Mouse (Mus musculus) right cerebral cortex, adult 18-20 months (tissue): Measurements from ENCODE around the gene Nr1h4.

Experiments
- DNase-seq: peaks from one replicate; pipeline ENCODE4 v3.0.0; 2022; ENCODE audit warnings: mixed read lengths

Gene Nr1h4

DNA sequence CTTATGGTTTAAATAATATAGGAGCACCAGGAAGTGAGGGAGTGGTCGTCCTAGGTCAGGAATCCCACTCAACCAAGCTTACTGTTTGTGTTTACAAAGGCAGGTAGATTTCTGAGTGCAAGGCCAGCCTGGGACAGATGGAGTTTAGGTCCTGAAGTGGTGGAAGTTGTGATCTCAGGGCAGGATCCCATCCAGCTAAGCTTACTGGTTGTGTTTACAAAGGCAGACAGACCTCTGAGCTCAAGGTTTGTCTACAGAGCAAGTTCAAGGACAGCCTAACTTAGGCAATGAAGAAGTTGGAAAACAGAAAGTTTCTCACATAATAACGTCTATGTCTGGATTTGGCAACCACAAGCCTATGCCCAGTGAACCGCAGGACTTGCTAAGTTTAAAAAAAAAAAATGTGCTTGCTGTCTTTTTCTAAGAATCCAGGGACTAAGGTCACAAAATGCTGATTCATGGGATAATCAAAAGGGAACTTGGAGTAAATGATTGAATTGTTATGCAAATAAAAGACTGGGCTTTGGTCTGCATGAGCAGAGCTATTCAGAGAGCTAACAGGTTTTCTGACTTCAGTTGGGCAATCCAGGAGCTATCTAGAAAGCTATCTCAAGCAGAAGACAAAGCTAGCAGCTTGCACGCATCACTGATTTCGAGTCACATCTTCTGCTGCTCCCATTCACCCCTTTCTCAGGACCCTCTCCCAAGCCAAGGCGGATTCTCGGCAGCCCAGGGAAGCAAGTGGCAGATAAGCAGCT, 62.6 kb downstream of the Nr1h4 start:
- no peak for DNase-seq

GRCm38 (mm10) chr10:89464760-89465405, 68.5 kb downstream of the Nr1h4 start:
- DNase-seq: no peak

GRCm38 (mm10) chr10:89462890-89463289, 70.5 kb downstream of the Nr1h4 start:
- DNase-seq: no peak

GRCm38 (mm10) chr10:89461856-89462507, 71.4 kb downstream of the Nr1h4 start:
- peak; percentile 80 for DNase-seq

DNA sequence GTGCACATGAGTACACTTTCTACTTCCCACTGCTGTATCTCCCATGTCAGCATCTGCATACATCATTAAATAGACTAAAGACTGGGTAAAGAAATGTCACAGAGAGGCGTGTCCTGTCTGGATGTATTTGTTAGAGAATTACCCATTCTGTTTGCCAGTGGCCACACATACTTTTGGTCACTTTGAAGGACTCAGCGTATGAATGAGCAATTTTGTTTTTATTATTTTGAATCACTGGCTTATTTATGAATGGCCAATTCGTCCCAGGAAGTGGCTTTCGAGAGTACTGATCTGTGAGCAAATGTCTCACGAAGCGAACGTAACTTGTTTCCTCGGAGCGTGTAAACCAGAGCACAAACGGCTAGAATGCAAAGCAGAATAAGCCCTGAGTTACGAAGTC, 72.4 kb downstream of the Nr1h4 start:
- DNase-seq: no peak

DNA sequence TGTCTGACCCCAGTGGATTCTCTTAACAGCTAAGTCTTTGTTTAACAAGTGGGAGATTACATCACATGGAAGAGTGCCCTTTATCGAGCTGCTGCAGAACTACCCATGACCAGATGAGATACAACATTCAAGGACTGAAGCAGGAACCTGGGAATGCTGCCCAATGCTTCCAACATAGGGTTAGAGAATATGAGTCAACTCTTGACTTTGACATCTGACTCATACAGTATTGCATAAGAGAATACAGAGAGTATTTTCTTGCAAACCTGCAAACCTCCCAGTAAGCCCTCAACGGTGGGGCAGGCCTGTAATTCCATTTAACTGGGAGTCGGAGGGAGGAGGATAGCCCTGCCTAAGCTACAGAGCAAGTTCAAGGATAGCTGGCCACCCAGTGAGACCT, 74.6 kb downstream of the Nr1h4 start:
- DNase-seq: no peak

DNA sequence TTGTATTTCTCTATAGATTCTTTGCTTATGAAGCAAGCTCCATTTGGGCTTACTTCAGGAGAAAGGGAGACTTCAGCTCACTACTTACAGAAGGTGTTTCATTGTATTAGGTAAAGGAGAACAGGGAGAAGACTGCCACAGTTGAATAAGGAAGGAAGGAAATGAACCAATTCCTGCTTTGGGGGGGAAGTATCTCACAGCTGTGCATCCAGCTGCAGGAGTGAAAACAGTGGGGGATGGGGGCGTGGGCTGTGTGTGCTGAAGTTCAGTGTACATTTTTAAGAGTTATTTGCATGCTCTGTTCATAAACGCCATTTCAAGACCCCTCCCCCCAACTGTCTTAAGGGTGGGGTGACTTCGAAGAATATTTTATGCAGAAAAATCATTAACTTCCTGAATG, 79.6 kb downstream of the Nr1h4 start:
- DNase-seq: no peak

DNA sequence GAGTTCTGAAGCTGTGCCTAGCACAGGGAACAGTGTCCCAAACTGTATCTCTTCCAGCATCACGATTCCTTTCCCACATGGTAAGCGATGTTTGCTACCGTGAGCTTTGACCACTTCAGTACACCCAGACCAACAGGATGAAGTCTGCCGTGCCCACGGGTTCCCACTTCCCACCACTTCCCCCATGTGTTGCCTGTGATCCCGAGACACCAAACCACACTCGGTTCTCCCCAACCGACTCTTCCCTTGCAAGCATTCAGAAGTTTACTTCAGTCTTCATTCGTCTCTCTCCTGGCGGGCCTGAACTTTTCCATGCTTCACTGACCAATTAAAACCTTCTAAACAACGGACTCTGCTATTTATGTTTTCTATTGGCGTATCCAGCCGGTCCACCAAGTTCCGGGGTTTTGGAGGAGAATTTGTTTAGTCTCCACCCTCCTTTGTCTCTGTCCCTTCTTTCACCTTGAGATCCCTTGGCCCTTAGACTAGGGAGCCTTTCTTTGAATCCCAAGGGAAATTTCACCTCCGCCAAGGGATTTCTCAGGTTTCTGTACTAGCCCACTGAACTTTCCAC, 80.2 kb downstream of the Nr1h4 start:
- no peak for DNase-seq

- DNase-seq: no peak
These were observed 83.0 kb downstream of the Nr1h4 start for GRCm38 (mm10) chr10:89450411-89450810.

GRCm38 (mm10) chr10:89444381-89444780, 89.0 kb downstream of the Nr1h4 start:
- DNase-seq: no peak

- DNase-seq: peak; percentile 83
These were observed 89.7 kb downstream of the Nr1h4 start, which contains the start of gene Gas2l3 for GRCm38 (mm10) chr10:89443623-89444151. Gene Gas2l3 (minus strand): TSS chr10:89443967.

DNA sequence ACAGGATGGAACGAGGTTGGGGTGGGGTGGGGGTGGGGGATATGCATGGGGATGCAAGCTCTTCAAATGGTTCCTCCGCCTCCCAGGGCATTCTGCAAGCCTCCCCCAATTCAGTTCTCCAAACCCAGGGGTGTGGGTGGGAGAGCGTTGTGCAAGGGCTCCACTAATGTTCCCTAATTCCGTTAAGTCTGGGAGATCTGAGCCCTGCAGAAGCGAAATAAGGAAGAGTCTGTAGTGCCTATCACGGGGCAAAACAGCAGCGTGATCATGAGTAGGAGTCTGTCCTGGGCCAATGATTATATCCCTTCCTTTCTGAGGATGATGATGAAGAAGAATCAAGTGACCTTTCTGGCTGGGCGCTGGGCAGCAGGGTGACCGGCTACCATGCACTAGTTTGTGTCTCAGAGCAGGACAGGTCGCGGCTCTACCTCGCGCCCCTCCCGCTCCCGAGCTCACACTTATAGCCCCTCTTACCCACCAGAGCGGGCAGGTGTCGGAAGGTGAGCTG, 90.2 kb downstream of the Nr1h4 start:
- DNase-seq: peak; percentile 7

GRCm38 (mm10) chr10:89442640-89443039, 90.7 kb downstream of the Nr1h4 start:
- DNase-seq: no peak

- no peak for DNase-seq
These were observed 91.4 kb downstream of the Nr1h4 start for GRCm38 (mm10) chr10:89441961-89442360.

GRCm38 (mm10) chr10:89439380-89439779, 94.0 kb downstream of the Nr1h4 start:
- no peak for DNase-seq

DNA sequence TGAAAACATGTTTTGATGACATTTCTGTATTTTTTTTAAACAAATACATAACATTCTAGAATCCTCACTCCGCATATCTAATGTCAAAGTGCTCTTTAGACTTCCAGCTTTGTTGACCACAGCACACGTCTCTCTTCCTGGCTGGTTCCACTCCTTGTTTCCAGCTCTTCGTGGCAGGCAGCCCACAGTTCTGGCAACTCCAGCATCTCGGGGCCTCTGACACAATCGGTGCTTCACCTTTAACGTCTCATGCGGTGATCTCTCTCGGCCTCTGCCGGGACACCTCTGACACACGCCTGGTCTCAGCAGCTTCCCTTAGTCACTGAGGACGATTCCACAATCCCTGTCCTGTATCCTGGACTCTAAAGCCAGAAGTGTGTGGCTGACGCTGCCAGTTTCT, 95.4 kb downstream of the Nr1h4 start:
- no peak for DNase-seq

- no peak for DNase-seq
These were observed 95.9 kb downstream of the Nr1h4 start for GRCm38 (mm10) chr10:89437472-89437871.

- peak; percentile 13 for DNase-seq
These were observed 97.5 kb downstream of the Nr1h4 start for GRCm38 (mm10) chr10:89435920-89436319.

GRCm38 (mm10) chr10:89435413-89435812, 98.0 kb downstream of the Nr1h4 start:
- DNase-seq: no peak

DNA sequence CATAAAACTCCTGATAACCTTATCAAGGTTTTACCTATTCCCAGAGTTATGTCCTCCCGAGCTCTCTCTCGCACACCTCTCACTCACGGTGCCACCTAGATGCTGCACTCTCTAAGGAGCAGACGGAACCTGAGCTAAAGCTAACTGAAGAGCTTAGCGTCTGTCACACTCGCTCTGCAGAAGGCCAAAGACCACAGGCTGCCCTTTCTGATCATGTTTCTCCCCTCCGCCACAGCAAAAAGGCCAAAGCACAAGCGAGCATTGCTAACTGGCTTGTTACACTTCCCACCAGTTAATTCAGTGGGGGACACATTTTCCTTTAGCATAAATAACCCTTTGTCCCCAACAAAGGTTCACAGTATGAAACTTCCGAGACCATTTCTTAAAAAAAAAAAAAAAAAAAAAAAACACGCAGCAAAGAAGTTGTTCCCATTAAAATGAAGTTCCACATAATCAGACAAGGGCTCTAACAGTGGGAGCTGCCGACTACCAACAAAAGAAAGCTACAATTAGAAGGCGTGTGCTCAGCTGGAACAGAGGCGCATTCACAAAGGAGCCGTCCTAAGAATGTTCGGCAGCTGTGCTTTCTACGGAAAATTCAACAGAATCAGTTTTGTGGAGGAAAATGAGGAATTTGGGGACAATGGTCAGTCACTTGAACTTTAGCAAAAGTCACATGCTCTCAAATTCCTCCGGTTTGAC, 98.7 kb downstream of the Nr1h4 start:
- no peak for DNase-seq

DNA sequence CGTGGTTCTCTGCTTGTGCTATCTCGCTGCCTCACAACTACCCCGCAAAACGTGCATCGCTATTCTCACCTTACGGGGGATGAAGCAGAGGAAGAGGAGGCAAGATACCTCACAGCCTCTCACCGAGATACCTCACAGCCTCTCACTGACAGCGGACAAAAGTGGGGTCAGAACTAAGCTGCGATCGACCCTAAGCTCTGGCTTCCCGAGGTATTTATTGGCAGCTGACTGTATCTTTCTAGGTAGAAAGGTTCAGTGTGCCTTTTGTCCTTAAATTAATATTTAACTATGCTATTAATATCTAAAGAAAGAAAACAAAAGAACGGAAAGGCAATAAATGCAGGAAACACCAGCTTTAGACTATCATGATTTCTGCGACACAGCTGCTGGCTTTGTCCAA, 100.6 kb downstream of the Nr1h4 start:
- DNase-seq: no peak

- DNase-seq: no peak
These were observed 102.6 kb downstream of the Nr1h4 start for GRCm38 (mm10) chr10:89430751-89431150.
